Mouse (Mus musculus) limb, embryonic 14.5 days (tissue): ENCODE results near the gene Plekha5. TPM values are rescaled to one million over a fixed set of nuclear protein-coding genes. Genes with fewer than 3 reads are reported as not detected.

Source experiments
- ATAC-seq: fragments of 200-750 bp; cut with Nextera tagmentation; 2 replicates; pipeline ENCODE4 v1.8.0; 2017; ENCODE audit warnings: low read depth, moderate number of reproducible peaks, moderate TSS enrichment; ENCODE audit not compliant: low FRiP score
- DNase-seq: peaks from one replicate; pipeline ENCODE4 v3.0.0-alpha.2; 2015; ENCODE audit warnings: low spot score
- H3K27ac ChIP-seq: fragments of 300-500 bp; sonication (generic); replicated peaks from 2 replicates; pipeline ENCODE4 v1.5.1; 2014; ENCODE audit warnings: low read depth, mild to moderate bottlenecking, low read length, moderate library complexity, mixed read lengths
- H3K27me3 ChIP-seq: fragments of 300-500 bp; sonication (generic); 2 replicates; pipeline ENCODE4 v1.6.1; 2014; ENCODE audit warnings: low read length, mixed read lengths; ENCODE audit not compliant: control insufficient read depth, insufficient read depth
- H3K36me3 ChIP-seq: fragments of 300-500 bp; sonication (generic); 2 replicates; pipeline ENCODE4 v1.6.1; 2014; ENCODE audit warnings: mild to moderate bottlenecking, low read length, moderate library complexity, mixed read lengths; ENCODE audit not compliant: control insufficient read depth, insufficient read depth
- H3K4me1 ChIP-seq: fragments of 300-500 bp; sonication (generic); 2 replicates; pipeline ENCODE4 v1.6.1; 2014; ENCODE audit warnings: antibody characterized with exemption, low read length, mixed read lengths; ENCODE audit not compliant: control insufficient read depth, insufficient read depth
- H3K4me2 ChIP-seq: fragments of 300-500 bp; sonication (generic); replicated peaks from 2 replicates; pipeline ENCODE4 v1.6.1; 2014; ENCODE audit warnings: low read depth, mild to moderate bottlenecking, low read length, moderate library complexity; ENCODE audit not compliant: severe bottlenecking
- H3K4me3 ChIP-seq: fragments of 300-500 bp; sonication (generic); replicated peaks from 2 replicates; pipeline ENCODE4 v1.5.1; 2014; ENCODE audit warnings: low read length
- H3K9ac ChIP-seq: fragments of 300-500 bp; sonication (generic); 2 replicates; pipeline ENCODE4 v1.6.1; 2014; ENCODE audit warnings: mild to moderate bottlenecking, low read depth, low read length, moderate library complexity; ENCODE audit not compliant: severe bottlenecking
- H3K9me3 ChIP-seq: fragments of 300-500 bp; sonication (generic); 2 replicates; pipeline ENCODE4 v1.6.1; 2016; ENCODE audit warnings: low read length; ENCODE audit not compliant: control insufficient read depth
- POLR2A ChIP-seq: fragments of 200-500 bp; IDR thresholded peaks from 2 replicates; pipeline ENCODE4 v1.8.0; 2012; ENCODE audit warnings: inconsistent platforms, mild to moderate bottlenecking, moderate library complexity, borderline replicate concordance; ENCODE audit not compliant: insufficient read depth, insufficient read length; ENCODE audit errors: extremely low read depth
- WGBS: fragments of 180-500 bp; shearing (Covaris S2); extraction: QIAGEN DNeasy Blood & Tissue Kit; methylation state at CpG from one replicate; pipeline ENCODE4 v1.1.7; 2014; 5-methylcytosine and 5-hydroxymethylcytosine counted together
- polyA plus RNA-seq, 2 experiments: library from polyadenylated mRNA; depleted of rRNA in 1 of 2; stranded (reverse) in 1 of 2; unstranded in 1 of 2; fragments of >200 nt; fragmentation: Nextera tagmentation in 1 of 2; extraction: Ambion mirVana in 1 of 2; gene quantifications; 2 replicates each; pipeline versions ENCODE4 v1.2.1 to v1.2.3; 2012 to 2014

Gene Plekha5
- 74.0 and 87.2 TPM in 2 replicates for polyA plus RNA-seq (2012; rRNA removed)
- polyA plus RNA-seq (2014; fragmentation: Nextera tagmentation; extraction: Ambion mirVana): 50.8 and 59.9 TPM in 2 replicates

DNA sequence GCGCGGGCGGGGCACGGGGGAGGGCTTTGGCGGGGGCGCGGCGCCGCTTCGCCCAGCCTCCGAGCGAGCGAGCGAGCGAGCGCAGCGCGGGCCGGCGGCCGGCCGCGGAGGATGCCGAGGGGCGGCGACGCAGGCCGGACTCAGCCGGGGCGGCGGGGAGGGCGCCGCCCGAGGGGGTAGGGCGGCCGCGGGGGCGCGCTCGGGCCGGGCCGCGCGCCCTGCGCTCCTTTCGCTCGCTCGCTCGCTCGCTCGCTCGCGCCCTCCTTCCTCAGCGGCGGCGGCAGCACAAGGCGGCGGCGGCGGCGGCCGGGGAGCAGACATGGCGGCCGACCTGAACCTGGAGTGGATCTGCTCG lies at the start of gene Plekha5:
TSS of gene Plekha5 (plus strand) at position 209 of the 355 bp plus-strand sequence.
- no peak for TF ChIP-seq POLR2A
- Histone ChIP-seq H3K27ac (peak within 1 kb of the TSS; percentile 91), H3K9ac (peak within 1 kb of the TSS; percentile 96), H3K4me3 (peak within 1 kb of the TSS; percentile 92), H3K9me3 (no peaks in the 10 kb centered on the region), H3K27me3 (no peaks in the 10 kb centered on the region), H3K4me2 (peak within 1 kb of the TSS; percentile 78), H3K36me3 (peaks cover 10% of the 10 kb centered on the region), H3K4me1 (peaks cover 10% of the 10 kb centered on the region)
- WGBS: 0% methylated on average over 14 of the region's 65 CpGs
- ATAC-seq (peak; percentile 90), DNase-seq (peak; percentile 75)

DNA sequence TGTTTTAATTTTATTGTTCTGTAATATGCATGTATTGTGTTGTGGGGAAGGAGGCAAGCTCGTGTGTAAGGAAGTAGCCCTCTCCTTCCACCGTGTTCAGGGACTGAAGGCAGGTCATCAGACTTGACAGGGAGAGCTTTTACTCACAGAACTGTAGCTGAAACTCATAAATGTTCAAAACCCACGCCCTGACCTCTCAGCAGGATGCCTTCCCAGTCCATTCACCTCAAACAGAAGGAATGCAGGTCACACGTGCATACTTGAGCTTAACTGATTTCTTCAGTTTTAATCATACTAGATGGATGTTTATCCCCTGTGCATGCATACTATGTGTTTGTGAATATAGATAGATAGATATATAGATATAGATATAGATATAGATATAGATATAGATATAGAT lies 48.2 kb upstream of the Plekha5 start:
- no peak overlapping the region for H3K9ac ChIP-seq
- H3K4me3 ChIP-seq: no peak overlapping the region
- no peaks in the 10 kb centered on the region for H3K27me3 ChIP-seq
- no peak overlapping the region for H3K4me2 ChIP-seq
- H3K36me3 ChIP-seq: no peaks in the 10 kb centered on the region
- no peak for ATAC-seq
- no peaks in the 10 kb centered on the region for H3K4me1 ChIP-seq
- no peak for TF ChIP-seq POLR2A
- no peaks in the 10 kb centered on the region for H3K9me3 ChIP-seq
- 28% methylated on average over 4 of the region's 4 CpGs for WGBS
- H3K27ac ChIP-seq: no peak overlapping the region
- DNase-seq: no peak

DNA sequence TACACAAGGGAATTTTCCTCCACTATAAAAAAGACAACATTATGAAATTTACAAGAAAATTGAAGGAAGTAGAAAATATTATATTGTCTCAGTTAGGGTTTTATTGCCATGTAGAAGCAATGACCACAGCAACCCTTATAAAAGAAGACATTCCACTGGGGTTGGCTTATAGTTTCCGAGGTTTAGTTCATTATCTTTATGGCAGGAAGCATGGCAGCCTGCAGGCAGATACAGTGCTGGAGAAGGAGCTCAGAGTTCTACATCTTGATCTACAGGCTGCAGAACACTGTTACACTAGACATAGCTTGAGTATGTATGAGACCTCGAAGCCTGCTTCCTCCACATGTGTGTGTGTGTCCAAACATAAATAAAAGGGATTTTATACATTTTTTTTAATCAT lies 43.3 kb upstream of the Plekha5 start:
- DNase-seq: no peak
- no peaks in the 10 kb centered on the region for H3K27me3 ChIP-seq

DNA sequence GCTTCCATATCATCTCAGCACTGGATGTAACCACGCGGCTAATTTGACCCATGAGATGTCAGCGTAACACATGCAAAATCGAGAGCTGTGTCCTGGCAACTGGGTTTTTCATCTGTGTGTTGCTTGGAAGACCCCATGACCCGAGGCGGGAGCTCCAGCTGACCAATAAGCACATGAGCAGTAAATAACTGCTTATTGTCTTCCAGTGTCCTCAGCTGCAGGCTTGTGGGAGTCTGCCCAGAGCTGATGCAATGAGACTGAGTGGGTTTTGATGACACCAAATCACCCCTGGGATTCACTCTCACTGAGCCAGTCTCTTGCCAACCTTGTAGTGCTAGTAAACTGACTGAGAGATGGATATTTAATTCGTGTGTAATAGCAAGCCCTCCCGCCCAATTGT lies 42.7 kb upstream of the Plekha5 start:
- Histone ChIP-seq H3K36me3 (no peaks in the 10 kb centered on the region), H3K27me3 (no peaks in the 10 kb centered on the region), H3K4me2 (no peak overlapping the region), H3K4me3 (no peak overlapping the region), H3K9me3 (no peaks in the 10 kb centered on the region), H3K4me1 (no peaks in the 10 kb centered on the region), H3K27ac (no peak overlapping the region), H3K9ac (no peak overlapping the region)
- TF ChIP-seq POLR2A: no peak
- DNase-seq (no peak), ATAC-seq (no peak)
- WGBS: 78% methylated on average over 8 of the region's 8 CpGs

More for the DNA sequence above, 43.3 kb upstream of the Plekha5 start:
- Histone ChIP-seq H3K9ac (no peak overlapping the region), H3K4me2 (no peak overlapping the region), H3K9me3 (no peaks in the 10 kb centered on the region), H3K27ac (no peak overlapping the region), H3K36me3 (no peaks in the 10 kb centered on the region), H3K4me1 (no peaks in the 10 kb centered on the region), H3K4me3 (no peak overlapping the region)
- no peak for ATAC-seq
- TF ChIP-seq POLR2A: no peak
- 47% methylated on average over 2 of the region's 2 CpGs for WGBS

DNA sequence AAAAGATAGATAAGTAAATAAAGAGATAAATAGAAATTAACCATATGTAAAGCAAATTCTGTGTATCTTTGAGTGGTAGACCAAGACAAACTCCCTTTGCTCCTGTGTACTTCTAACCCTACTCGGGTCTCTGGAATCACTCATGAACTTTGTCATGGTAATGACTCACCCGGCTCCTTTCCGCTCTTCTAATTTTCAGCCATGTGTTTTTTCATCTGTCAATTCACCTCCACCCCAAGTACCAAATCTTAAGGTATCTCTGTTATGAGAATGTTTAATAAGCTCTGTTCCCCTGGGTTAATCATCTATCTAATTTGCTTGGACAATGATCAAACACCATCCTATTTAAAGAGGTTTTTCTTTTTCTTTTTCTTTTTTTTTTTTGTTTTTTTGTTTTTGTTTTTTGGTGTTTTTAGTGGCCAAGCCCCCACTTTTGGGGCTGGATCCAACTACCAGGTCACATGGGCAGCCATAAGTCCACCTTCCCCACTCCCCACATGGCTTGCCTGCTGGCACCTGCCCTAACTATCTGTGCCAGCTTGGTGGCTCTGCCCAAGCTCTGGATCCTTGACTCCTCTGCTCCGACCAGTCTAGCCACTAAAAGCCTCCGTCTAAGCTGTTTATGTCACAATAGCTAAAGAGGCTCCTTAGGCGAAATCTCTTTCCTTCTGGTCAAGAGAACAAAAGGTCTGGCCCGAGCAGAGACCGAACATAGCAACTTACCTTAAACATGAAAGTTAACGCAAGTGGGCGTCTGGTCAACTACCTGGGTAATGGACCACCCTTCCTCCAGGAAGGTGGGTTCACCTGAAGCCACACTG lies 40.1 kb upstream of the Plekha5 start:
- H3K36me3 ChIP-seq: no peaks in the 10 kb centered on the region
- no peak overlapping the region for H3K4me3 ChIP-seq
- H3K4me2 ChIP-seq: no peak overlapping the region
- ATAC-seq (no peak), DNase-seq (no peak)
- 90% methylated on average over 10 of the region's 10 CpGs for WGBS
- TF ChIP-seq POLR2A: no peak
- H3K4me1 ChIP-seq: no peaks in the 10 kb centered on the region
- no peak overlapping the region for H3K27ac ChIP-seq
- no peaks in the 10 kb centered on the region for H3K27me3 ChIP-seq
- no peak overlapping the region for H3K9ac ChIP-seq
- H3K9me3 ChIP-seq: no peaks in the 10 kb centered on the region
